Mouse (Mus musculus): Measurements from ENCODE around the gene Gm20517.

DNA sequence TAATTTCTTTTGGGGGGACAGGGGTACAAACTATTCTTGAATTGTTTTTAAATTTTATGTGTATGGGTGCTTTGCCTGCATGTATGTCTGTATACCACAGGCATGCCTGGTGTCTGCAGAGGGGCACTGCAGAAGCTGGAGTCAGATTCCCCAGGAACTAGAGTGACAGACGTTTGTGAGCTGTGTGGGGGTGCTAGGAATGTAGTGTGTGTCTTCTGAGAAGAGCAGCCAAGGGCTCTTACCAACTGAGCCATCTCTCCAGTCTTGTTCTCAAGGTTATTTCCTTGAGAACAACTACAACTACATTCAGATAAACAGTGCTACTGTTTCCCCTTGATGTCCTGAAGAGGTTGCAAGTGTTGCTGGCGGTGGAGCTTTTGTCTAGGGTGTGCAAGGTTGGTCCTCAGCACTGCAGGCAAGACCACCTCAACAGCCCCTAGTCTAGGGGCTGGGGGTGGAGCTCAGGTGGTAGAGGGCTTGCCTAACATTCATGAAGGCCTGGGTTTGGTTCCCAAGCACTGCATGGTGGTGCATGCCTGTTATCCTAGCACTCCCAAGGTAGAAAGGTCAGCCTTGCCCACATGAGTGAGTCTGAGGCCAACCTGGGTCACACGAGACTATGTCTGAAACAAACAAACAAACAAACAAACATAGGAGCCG lies 20.9 kb downstream of the Gm20517 start:
- TF ChIP-seq CTCF (IDR thresholded peaks at IDR 0.05 in 2 of 3, conservative IDR thresholded peaks at IDR 0.05 in 1 of 3; ENCODE audit: control insufficient read depth in 1 of 3, insufficient read depth in 1 of 3, low read depth in 2 of 3, low read length in 3 of 3, poor library complexity in 1 of 3, severe bottlenecking in 1 of 3), result no peak
- TF ChIP-seq EP300 (IDR thresholded peaks at IDR 0.05; ENCODE audit: low read depth in 1 of 2, low read length in 2 of 2), result no peak
- no peak for TF ChIP-seq SIN3A (IDR thresholded peaks at IDR 0.05; ENCODE audit: low read length)
- TF ChIP-seq MAX (IDR thresholded peaks at IDR 0.05; ENCODE audit: low read length), result no peak
- no peak for TF ChIP-seq TAL1 (IDR thresholded peaks at IDR 0.05; ENCODE audit: low read length)
- no peak for TF ChIP-seq ZC3H11A (IDR thresholded peaks at IDR 0.05; ENCODE audit: low read depth, low read length)
- TF ChIP-seq POLR2A (IDR thresholded peaks at IDR 0.05; ENCODE audit: control insufficient read depth in 1 of 2, insufficient read depth in 1 of 2, low read depth in 1 of 2, low read length in 2 of 2, poor library complexity in 1 of 2), result no peak
- no peak for TF ChIP-seq MAFK (IDR thresholded peaks at IDR 0.05; ENCODE audit: borderline replicate concordance, low read depth, low read length)
